Mouse (Mus musculus) thymus, adult 2 months (tissue): ENCODE measurements around the gene Erg.
A peak's percentile ranks its signal among the peaks of the same experiment; 100 is the strongest.

ENCODE experiments used
- CTCF ChIP-seq: fragments of 200-500 bp; IDR thresholded peaks from 2 replicates; pipeline ENCODE4 v1.5.1; 2012; ENCODE audit warnings: mild to moderate bottlenecking, control low read depth, low read length, moderate library complexity, borderline replicate concordance; ENCODE audit not compliant: control insufficient read depth, poor library complexity, insufficient read depth; ENCODE audit errors: extremely low read depth
- POLR2A ChIP-seq: fragments of 200-500 bp; IDR thresholded peaks from 2 replicates; pipeline ENCODE4 v1.6.1; 2012; ENCODE audit warnings: mild to moderate bottlenecking, low read length, control low read depth, moderate library complexity; ENCODE audit not compliant: control insufficient read depth, poor library complexity, insufficient read depth; ENCODE audit errors: extremely low read depth

GRCm38 (mm10) chr16:95585541-95586310 lies 667 bp downstream of the Erg start:
- TF ChIP-seq POLR2A = no peak
- peak; percentile 41; the same call in 1 of the 2 replicates for TF ChIP-seq CTCF
